Mouse (Mus musculus) erythroblast, embryonic 14.5 days (primary cell): ENCODE measurements around the gene Olfr1279. TPM values are rescaled to one million over a fixed set of nuclear protein-coding genes. Genes with fewer than 3 reads are reported as not detected.
"Not testable (repeated sequence)": the region's sequence is repeated elsewhere in the genome, so short reads cannot be mapped to it uniquely, and the experiment has no call there.

Experiments
- H3K27me3 ChIP-seq: 2 replicates; pipeline ENCODE4 v1.6.1; 2012; ENCODE audit warnings: inconsistent platforms; ENCODE audit not compliant: control insufficient read depth
- H3K36me3 ChIP-seq: 2 replicates; pipeline ENCODE4 v1.6.1; 2012; ENCODE audit warnings: mild to moderate bottlenecking, inconsistent platforms; ENCODE audit not compliant: control insufficient read depth
- H3K4me1 ChIP-seq: 2 replicates; pipeline ENCODE4 v1.6.1; 2012; ENCODE audit warnings: inconsistent platforms; ENCODE audit not compliant: control insufficient read depth
- H3K4me3 ChIP-seq: replicated peaks from 2 replicates; pipeline ENCODE3; 2012; ENCODE audit warnings: moderate library complexity, mild to moderate bottlenecking, inconsistent platforms
- H3K9me3 ChIP-seq: 2 replicates; pipeline ENCODE4 v1.6.1; 2012; ENCODE audit warnings: low read length, inconsistent platforms, mixed read lengths; ENCODE audit not compliant: control insufficient read depth
- GATA1 ChIP-seq: IDR thresholded peaks from 2 replicates; pipeline ENCODE4 v1.6.1; 2012; ENCODE audit warnings: low read length, inconsistent platforms, mixed read lengths
- TAL1 ChIP-seq: IDR thresholded peaks from 3 replicates; pipeline ENCODE4 v1.6.1; 2012; ENCODE audit warnings: low read length, inconsistent platforms, mixed read lengths
- polyA plus RNA-seq: library from polyadenylated mRNA; stranded (reverse); fragments of >175 nt; gene quantifications from 2 replicates; pipeline ENCODE4 v1.2.3, GENCODE M21; 2012

The Olfr1279 gene
- not detected in 2 replicates for polyA plus RNA-seq

DNA sequence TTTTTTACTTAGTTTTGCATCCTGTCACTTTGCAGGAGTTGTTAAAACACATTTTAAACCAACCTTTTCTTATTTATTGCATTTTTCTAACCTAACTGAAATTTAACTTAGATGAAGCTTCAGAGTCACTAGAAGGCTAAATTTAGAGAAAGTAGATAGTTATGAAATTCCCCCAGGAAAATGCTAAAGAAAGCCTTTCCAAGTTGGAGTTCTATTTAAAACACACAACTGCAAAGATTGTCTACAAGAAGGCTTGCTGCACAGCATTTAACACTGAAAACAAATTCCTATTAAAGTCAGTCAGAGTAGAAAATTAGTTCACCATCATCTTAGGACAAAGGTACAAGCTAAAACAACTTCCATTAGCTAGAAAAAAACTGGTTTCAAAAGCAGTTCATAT is at the start of gene Olfr1279:
Gene Olfr1279 (plus strand): TSS at position 262 of the 400 bp plus-strand sequence.
- no peaks in the 10 kb centered on the region for H3K4me1 ChIP-seq
- peaks cover 3% of the 10 kb centered on the region; the same call in 1 of the 2 replicates for H3K9me3 ChIP-seq
- no peak within 1 kb of the TSS for H3K4me3 ChIP-seq
- H3K36me3 ChIP-seq, result no peaks in the 10 kb centered on the region
- no peaks in the 10 kb centered on the region for H3K27me3 ChIP-seq
- TF ChIP-seq GATA1 (no peak), TAL1 (no peak)

DNA sequence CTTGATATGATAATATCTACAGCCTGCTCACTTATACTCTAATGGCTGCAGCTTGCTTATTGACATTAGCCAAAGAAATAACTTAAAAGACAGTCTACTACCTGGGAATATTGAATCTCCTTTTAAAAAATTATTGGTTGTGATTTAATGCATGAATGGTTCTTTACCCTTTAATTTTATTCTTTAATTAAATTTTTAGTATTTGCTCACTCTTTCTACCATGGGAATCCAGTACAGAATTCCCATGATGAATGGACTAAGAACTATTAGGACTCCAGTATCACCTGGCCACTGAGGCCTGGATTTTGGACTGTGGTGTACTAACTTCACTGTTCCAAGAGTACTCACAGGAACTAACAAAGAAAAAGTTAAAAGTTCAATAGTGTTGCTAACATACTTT is 46.2 kb upstream of the Olfr1279 start, which contains the start of gene Olfr1276:
Gene Olfr1276 (plus strand): TSS at position 301 of the 400 bp plus-strand sequence.
- TF ChIP-seq TAL1 (no peak), GATA1 (no peak)
- H3K4me1 ChIP-seq, result no peaks in the 10 kb centered on the region
- no peak within 1 kb of the TSS for H3K4me3 ChIP-seq
- H3K9me3 ChIP-seq, result no peaks in the 10 kb centered on the region
- no peaks in the 10 kb centered on the region for H3K27me3 ChIP-seq
- no peaks in the 10 kb centered on the region for H3K36me3 ChIP-seq

DNA sequence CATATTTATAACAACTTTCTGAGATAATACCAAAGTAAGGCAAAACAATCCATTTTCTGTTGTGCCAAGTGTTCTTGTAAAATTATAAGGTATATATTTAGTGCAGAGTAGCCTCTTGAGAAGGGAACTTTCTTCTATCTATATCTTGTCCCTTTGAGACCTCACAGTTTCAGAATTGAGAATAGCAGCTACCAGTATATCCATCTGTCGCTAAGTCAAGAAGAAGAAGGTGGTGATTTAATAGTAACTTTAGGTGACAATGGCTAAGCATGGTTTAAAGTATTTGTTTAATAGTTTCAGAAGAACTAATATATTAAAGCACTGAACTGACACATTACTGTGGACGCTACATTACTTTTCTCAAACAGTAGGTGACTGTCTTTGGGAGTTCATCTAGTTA is 26.4 kb upstream of the Olfr1279 start, which contains the start of gene Olfr1277:
Gene Olfr1277 (minus strand): TSS at position 101 of the 400 bp plus-strand sequence.
- TF ChIP-seq TAL1 (no peak), GATA1 (no peak)

DNA sequence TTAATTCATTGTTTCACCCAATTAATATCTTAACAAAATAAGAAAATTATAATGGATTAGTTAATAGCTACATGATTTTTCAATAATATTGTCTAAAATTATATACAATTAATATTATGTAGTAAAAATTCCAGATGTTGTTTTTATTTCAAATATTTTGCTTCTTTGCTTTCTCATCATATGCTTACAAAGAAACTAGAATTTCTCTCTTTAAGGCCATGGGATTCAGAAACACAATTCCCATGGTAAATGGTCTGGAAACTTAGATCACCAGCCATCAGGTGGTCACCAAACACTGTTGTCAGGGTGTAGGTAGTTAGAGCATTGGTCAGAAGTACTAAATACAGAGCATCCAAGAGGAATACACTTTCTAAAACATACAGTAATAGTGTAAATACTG is 10.6 kb upstream of the Olfr1279 start, which contains the start of gene Olfr1278:
Gene Olfr1278 (plus strand): TSS at position 301 of the 400 bp plus-strand sequence.
- Histone ChIP-seq H3K4me3 (no peak within 1 kb of the TSS), H3K36me3 (no peaks in the 10 kb centered on the region), H3K4me1 (no peaks in the 10 kb centered on the region), H3K9me3 (0 out of 2 replicates have a peak, but pooled peaks cover 2% of the 10 kb centered on the region), H3K27me3 (no peaks in the 10 kb centered on the region)
- TF ChIP-seq GATA1, result no peak
- TF ChIP-seq TAL1, result no peak

More for the DNA sequence above, 26.4 kb upstream of the Olfr1279 start, which contains the start of gene Olfr1277:
- no peaks in the 10 kb centered on the region for H3K4me1 ChIP-seq
- no peaks in the 10 kb centered on the region for H3K27me3 ChIP-seq
- H3K4me3 ChIP-seq, result no peak within 1 kb of the TSS
- H3K36me3 ChIP-seq, result no peaks in the 10 kb centered on the region
- H3K9me3 ChIP-seq, result no peaks in the 10 kb centered on the region

DNA sequence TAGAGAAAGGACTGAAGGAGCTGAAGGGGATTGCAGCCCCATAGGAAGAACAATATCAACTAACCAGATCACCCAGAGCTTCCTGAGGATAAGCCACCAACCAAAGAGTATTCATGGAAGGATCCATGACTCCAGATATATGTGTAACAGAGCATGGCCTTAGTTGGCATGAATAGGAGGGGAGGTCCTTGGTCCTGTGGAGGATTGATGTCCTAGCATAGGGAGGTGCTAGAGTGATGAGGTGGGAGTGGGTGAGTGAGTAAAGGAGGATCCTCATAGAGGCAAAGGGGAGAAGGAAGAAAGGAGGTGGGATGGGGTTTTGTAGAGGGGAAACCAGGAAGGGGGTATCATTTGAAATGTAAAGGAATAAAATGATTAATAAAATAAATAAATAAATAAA is 1.9 kb upstream of the Olfr1279 start:
- Histone ChIP-seq H3K4me1 (no peaks in the 10 kb centered on the region), H3K9me3 (peaks cover 3% of the 10 kb centered on the region; the same call in 1 of the 2 replicates), H3K4me3 (no peak overlapping the region), H3K27me3 (no peaks in the 10 kb centered on the region), H3K36me3 (no peaks in the 10 kb centered on the region)
- TF ChIP-seq GATA1 (no peak), TAL1 (no peak)

DNA sequence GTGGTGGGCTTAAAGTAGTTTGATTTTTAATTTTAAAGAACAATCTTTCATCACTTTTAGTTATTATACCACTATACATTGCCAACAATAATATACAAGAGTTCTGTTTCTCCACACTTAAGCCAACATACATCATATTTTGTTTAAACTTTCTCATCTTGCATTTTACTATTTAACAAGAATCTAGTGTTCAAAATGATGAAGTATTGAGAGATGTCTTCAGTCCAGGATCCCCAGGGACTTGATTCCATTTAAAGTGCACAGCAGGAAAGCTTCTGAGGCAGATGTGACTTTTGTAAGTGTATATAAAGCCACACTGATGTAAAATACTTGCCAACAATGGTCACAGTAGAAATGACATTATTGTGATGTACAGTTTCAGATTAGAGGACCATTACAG is 13.3 kb downstream of the Olfr1279 start, which contains the start of gene Olfr1280:
Gene Olfr1280 (plus strand): TSS at position 301 of the 400 bp plus-strand sequence.
- Histone ChIP-seq H3K4me3 (no peak within 1 kb of the TSS), H3K9me3 (no peaks in the 10 kb centered on the region; the same call in 1 of the 2 replicates), H3K4me1 (no peaks in the 10 kb centered on the region), H3K27me3 (no peaks in the 10 kb centered on the region), H3K36me3 (no peaks in the 10 kb centered on the region)
- TF ChIP-seq TAL1, result no peak

DNA sequence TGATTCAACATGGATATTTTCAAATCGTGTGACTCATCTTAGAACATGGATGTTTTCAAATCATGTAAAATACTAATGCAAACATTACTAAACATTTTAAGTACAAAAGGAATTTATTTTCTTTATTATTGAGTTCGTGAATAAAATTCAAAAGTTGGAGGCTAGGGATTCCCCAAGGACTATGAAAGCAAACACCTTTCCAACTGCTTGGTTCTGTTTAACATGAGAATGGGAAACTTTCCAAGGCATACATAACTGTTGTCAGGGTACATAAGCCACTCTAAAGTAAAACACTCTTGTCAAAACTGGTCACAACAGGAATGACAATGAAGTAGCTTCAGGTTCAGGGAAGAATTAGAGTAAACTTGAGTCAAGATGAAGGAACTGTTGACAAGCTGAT is 25.8 kb downstream of the Olfr1279 start, which contains the start of gene Olfr1281:
Gene Olfr1281 (plus strand): TSS at position 301 of the 400 bp plus-strand sequence.
- Histone ChIP-seq H3K27me3 (no peaks in the 10 kb centered on the region), H3K4me3 (no peak within 1 kb of the TSS), H3K9me3 (no peaks in the 10 kb centered on the region), H3K4me1 (no peaks in the 10 kb centered on the region), H3K36me3 (no peaks in the 10 kb centered on the region)
- TF ChIP-seq TAL1 (no peak), GATA1 (no peak)

DNA sequence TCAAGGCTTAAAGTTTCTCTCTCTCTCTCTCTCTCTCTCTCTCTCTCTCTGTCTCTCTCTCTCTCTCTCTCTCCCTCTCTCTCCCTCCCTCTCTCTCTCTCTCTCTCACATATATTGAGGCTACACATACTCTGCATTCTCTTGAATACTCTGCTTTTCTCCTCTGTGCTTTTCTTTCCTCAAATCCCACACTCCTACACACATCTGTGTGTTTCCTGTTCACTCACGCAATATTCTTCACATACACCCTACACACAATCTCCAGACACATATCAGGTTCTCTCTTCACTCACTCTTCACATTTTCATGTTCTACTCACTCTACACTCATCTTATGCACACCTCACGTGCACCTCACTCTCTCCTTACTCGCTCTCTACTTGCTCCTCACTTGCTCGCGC is 33.3 kb downstream of the Olfr1279 start:
- H3K36me3 ChIP-seq, H3K27me3 ChIP-seq, H3K4me1 ChIP-seq, H3K9me3 ChIP-seq, H3K4me3 ChIP-seq: not testable (repeated sequence)

DNA sequence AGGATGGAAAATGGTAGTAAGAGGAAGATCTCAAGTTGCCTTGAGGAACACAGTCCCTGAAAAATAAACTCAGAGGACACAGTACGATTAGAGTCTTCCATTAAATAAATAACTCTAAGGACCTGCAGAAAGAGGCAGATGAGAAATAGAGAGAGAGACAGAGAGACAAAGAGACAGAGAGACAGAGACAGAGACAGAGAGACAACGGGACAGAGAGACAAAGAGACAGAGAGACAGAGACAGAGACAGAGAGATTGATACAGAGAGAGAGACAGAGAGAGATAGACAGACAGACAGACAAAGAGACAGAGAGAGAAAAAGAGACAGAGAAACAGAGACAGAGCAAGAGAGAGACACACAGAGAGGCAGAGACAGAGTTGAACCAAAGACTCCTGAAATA is 35.5 kb downstream of the Olfr1279 start, which contains the start of gene Olfr1282:
Gene Olfr1282 (minus strand): TSS at position 101 of the 400 bp plus-strand sequence.
- Histone ChIP-seq H3K36me3 (no peaks in the 10 kb centered on the region), H3K4me1 (no peaks in the 10 kb centered on the region), H3K27me3 (no peaks in the 10 kb centered on the region), H3K4me3 (no peak within 1 kb of the TSS), H3K9me3 (0 out of 2 replicates have a peak, but pooled peaks cover 2% of the 10 kb centered on the region)
- TF ChIP-seq GATA1 (no peak), TAL1 (no peak)

Other genes starting within 250 kb of the Olfr1279 start
- not detected in 2 replicates for gene Gm13941, start 194.7 kb upstream of the Olfr1279 start, polyA plus RNA-seq
- not detected in 2 replicates for gene Gm15130, start 147.7 kb upstream of the Olfr1279 start, polyA plus RNA-seq
- not detected in 2 replicates for gene 4930430A15Rik, start 71.0 kb upstream of the Olfr1279 start, polyA plus RNA-seq
- gene Olfr1275, start 65.3 kb upstream of the Olfr1279 start, polyA plus RNA-seq, result not detected in 2 replicates
- gene Olfr1276, start 46.1 kb upstream of the Olfr1279 start, polyA plus RNA-seq, result not detected in 2 replicates
- gene Olfr1277, start 26.5 kb upstream of the Olfr1279 start, polyA plus RNA-seq, result not detected in 2 replicates
- gene Olfr1278, start 10.5 kb upstream of the Olfr1279 start, polyA plus RNA-seq, result not detected in 2 replicates
- not detected in 2 replicates for gene Olfr1280, start 13.4 kb downstream of the Olfr1279 start, polyA plus RNA-seq
- gene Olfr1281, start 25.9 kb downstream of the Olfr1279 start, polyA plus RNA-seq, result not detected in 2 replicates
- not detected in 2 replicates for gene Olfr1282, start 35.4 kb downstream of the Olfr1279 start, polyA plus RNA-seq
- gene Olfr1283, start 66.2 kb downstream of the Olfr1279 start, polyA plus RNA-seq, result not detected in 2 replicates
- not detected in 2 replicates for gene Olfr1284, start 74.9 kb downstream of the Olfr1279 start, polyA plus RNA-seq
- not detected in 2 replicates for gene Olfr1286, start 122.5 kb downstream of the Olfr1279 start, polyA plus RNA-seq
- gene Olfr1287, start 148.5 kb downstream of the Olfr1279 start, polyA plus RNA-seq, result not detected in 2 replicates
- gene Olfr1288, start 173.5 kb downstream of the Olfr1279 start, polyA plus RNA-seq, result not detected in 2 replicates
- not detected in 2 replicates for gene Olfr1289, start 180.2 kb downstream of the Olfr1279 start, polyA plus RNA-seq
- gene Olfr1290, start 193.2 kb downstream of the Olfr1279 start, polyA plus RNA-seq, result not detected in 2 replicates
- gene Olfr1291-ps1, start 196.5 kb downstream of the Olfr1279 start, polyA plus RNA-seq, result 0.01 TPM in 1 of 2 replicates, not detected in the other
- not detected in 2 replicates for gene Olfr1293-ps, start 224.6 kb downstream of the Olfr1279 start, polyA plus RNA-seq
- not detected in 2 replicates for gene Olfr1294, start 239.7 kb downstream of the Olfr1279 start, polyA plus RNA-seq